Mouse (Mus musculus) neural tube, embryonic 12.5 days (tissue): ENCODE data around the gene Adcy1. TPM values are rescaled to one million over a fixed set of nuclear protein-coding genes. Genes with fewer than 3 reads are reported as not detected.

ENCODE experiments used
- ATAC-seq: fragments of 200-750 bp; cut with Nextera tagmentation; 2 replicates; pipeline ENCODE4 v1.8.0; 2017; ENCODE audit warnings: low read depth, mild to moderate bottlenecking, moderate TSS enrichment, moderate library complexity; ENCODE audit not compliant: low FRiP score
- H3K27ac ChIP-seq: fragments of 300-500 bp; sonication (generic); 2 replicates; pipeline ENCODE4 v1.5.1; 2016
- H3K27me3 ChIP-seq: fragments of 300-500 bp; sonication (generic); replicated peaks from 2 replicates; pipeline ENCODE4 v1.6.1; 2016; ENCODE audit warnings: mild to moderate bottlenecking
- H3K36me3 ChIP-seq: fragments of 300-500 bp; sonication (generic); 2 replicates; pipeline ENCODE4 v1.6.1; 2016; ENCODE audit warnings: mild to moderate bottlenecking
- H3K4me1 ChIP-seq: fragments of 300-500 bp; sonication (generic); 2 replicates; pipeline ENCODE4 v1.6.1; 2016
- H3K4me2 ChIP-seq: fragments of 300-500 bp; sonication (generic); replicated peaks from 2 replicates; pipeline ENCODE4 v1.6.1; 2016; ENCODE audit warnings: mild to moderate bottlenecking
- H3K4me3 ChIP-seq: fragments of 300-500 bp; sonication (generic); 2 replicates; pipeline ENCODE4 v1.5.1; 2016
- H3K9ac ChIP-seq: fragments of 300-500 bp; sonication (generic); 2 replicates; pipeline ENCODE4 v1.6.1; 2016; ENCODE audit warnings: mild to moderate bottlenecking
- H3K9me3 ChIP-seq: fragments of 300-500 bp; sonication (generic); 2 replicates; pipeline ENCODE4 v1.6.1; 2016; ENCODE audit warnings: mild to moderate bottlenecking
- WGBS: fragments of 180-500 bp; shearing (Covaris S2); methylation state at CpG from one replicate; pipeline ENCODE4 v1.1.7; 2016; 5-methylcytosine and 5-hydroxymethylcytosine counted together
- polyA plus RNA-seq: library from polyadenylated mRNA; unstranded; fragments of >200 nt; fragmentation: Nextera tagmentation; extraction: Ambion mirVana; gene quantifications from 2 replicates; pipeline ENCODE4 v1.2.1, GENCODE M21; 2016

Adcy1 gene
- polyA plus RNA-seq, 1 experiment from 2014 or later = 2.6 TPM

GRCm38 (mm10) chr11:7056121-7056520 lies 7.2 kb upstream of the Adcy1 start:
- Histone ChIP-seq H3K27me3 (peaks cover 32% of the 10 kb centered on the region), H3K36me3 (no peaks in the 10 kb centered on the region), H3K4me2 (no peak overlapping the region), H3K27ac (no peak overlapping the region), H3K9me3 (no peaks in the 10 kb centered on the region), H3K9ac (no peak overlapping the region), H3K4me1 (peaks cover 11% of the 10 kb centered on the region; the same call in 1 of the 2 replicates), H3K4me3 (no peak overlapping the region)
- no peak for ATAC-seq
- 27% methylated on average over 11 of the region's 11 CpGs for WGBS

- 86% methylated on average over 7 of the region's 7 CpGs for WGBS
Observed at GRCm38 (mm10) chr11:7057781-7058180, 5.5 kb upstream of the Adcy1 start.

GRCm38 (mm10) chr11:7061961-7062360 lies 1.3 kb upstream of the Adcy1 start:
- H3K4me2 ChIP-seq = no peak overlapping the region
- WGBS = 45% methylated on average over 6 of the region's 6 CpGs

More at GRCm38 (mm10) chr11:7057781-7058180, 5.5 kb upstream of the Adcy1 start:
- H3K9ac ChIP-seq = no peak overlapping the region
- H3K36me3 ChIP-seq = no peaks in the 10 kb centered on the region
- ATAC-seq = no peak
- H3K4me1 ChIP-seq = peaks cover 15% of the 10 kb centered on the region; the same call in 1 of the 2 replicates
- H3K4me3 ChIP-seq = no peak overlapping the region
- no peaks in the 10 kb centered on the region for H3K9me3 ChIP-seq
- H3K27ac ChIP-seq = no peak overlapping the region
- no peak overlapping the region for H3K4me2 ChIP-seq
- peaks cover 44% of the 10 kb centered on the region for H3K27me3 ChIP-seq

GRCm38 (mm10) chr11:7062566-7062965 lies 723 bp upstream of the Adcy1 start:
- Histone ChIP-seq H3K4me3 (peak overlapping the region; percentile 46), H3K9ac (peak overlapping the region; percentile 54), H3K27ac (no peak overlapping the region), H3K4me1 (peaks cover 25% of the 10 kb centered on the region), H3K9me3 (no peaks in the 10 kb centered on the region), H3K36me3 (no peaks in the 10 kb centered on the region), H3K27me3 (peaks cover 55% of the 10 kb centered on the region), H3K4me2 (peak overlapping the region; percentile 82)
- WGBS = 7% methylated on average over 10 of the region's 10 CpGs
- no peak for ATAC-seq

More at GRCm38 (mm10) chr11:7061961-7062360, 1.3 kb upstream of the Adcy1 start:
- Histone ChIP-seq H3K36me3 (no peaks in the 10 kb centered on the region), H3K27ac (no peak overlapping the region), H3K9ac (no peak overlapping the region), H3K27me3 (peaks cover 56% of the 10 kb centered on the region), H3K4me3 (no peak overlapping the region), H3K9me3 (no peaks in the 10 kb centered on the region), H3K4me1 (peaks cover 25% of the 10 kb centered on the region)
- no peak for ATAC-seq

DNA sequence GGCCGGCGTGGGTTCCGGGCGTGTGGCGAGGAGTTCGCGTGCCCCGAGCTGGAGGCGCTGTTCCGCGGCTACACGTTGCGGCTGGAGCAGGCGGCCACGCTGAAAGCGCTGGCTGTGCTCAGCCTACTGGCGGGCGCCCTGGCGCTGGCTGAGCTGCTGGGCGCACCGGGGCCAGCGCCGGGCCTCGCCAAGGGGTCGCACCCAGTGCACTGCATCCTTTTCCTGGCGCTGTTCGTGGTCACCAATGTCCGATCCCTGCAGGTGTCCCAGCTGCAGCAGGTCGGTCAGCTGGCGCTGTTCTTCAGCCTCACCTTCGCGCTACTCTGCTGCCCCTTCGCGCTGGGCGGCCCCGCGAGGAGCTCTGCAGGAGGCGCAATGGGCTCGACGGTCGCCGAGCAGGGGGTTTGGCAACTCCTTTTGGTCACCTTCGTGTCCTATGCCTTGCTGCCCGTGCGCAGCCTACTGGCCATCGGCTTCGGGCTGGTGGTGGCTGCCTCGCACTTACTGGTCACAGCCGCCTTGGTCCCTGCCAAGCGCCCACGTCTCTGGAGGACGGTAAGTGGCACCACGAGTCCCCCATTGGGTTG lies 485 bp downstream of the Adcy1 start:
- H3K4me3 ChIP-seq = peak overlapping the region; percentile 60
- H3K4me2 ChIP-seq = peak overlapping the region; percentile 95
- no peaks in the 10 kb centered on the region for H3K9me3 ChIP-seq
- H3K4me1 ChIP-seq = peaks cover 25% of the 10 kb centered on the region
- H3K27ac ChIP-seq = no peak overlapping the region
- peaks cover 59% of the 10 kb centered on the region for H3K27me3 ChIP-seq
- no peaks in the 10 kb centered on the region for H3K36me3 ChIP-seq
- under 1% methylated on average over 53 of the region's 53 CpGs for WGBS
- peak overlapping the region; percentile 62 for H3K9ac ChIP-seq
- ATAC-seq = peak; percentile 54

- Histone ChIP-seq H3K27me3 (peaks cover 59% of the 10 kb centered on the region), H3K9ac (0 out of 2 replicates have a peak overlapping the region, but pooled peaks have one; percentile 29), H3K4me2 (peak overlapping the region; percentile 95), H3K4me1 (peaks cover 25% of the 10 kb centered on the region), H3K27ac (no peak overlapping the region), H3K9me3 (no peaks in the 10 kb centered on the region), H3K36me3 (no peaks in the 10 kb centered on the region), H3K4me3 (peak overlapping the region; percentile 60)
- 2% methylated on average over 26 of the region's 26 CpGs for WGBS
- ATAC-seq = peak; percentile 14; the same call in 1 of the 2 replicates
Observed at GRCm38 (mm10) chr11:7064484-7065185, 1.3 kb downstream of the Adcy1 start.

DNA sequence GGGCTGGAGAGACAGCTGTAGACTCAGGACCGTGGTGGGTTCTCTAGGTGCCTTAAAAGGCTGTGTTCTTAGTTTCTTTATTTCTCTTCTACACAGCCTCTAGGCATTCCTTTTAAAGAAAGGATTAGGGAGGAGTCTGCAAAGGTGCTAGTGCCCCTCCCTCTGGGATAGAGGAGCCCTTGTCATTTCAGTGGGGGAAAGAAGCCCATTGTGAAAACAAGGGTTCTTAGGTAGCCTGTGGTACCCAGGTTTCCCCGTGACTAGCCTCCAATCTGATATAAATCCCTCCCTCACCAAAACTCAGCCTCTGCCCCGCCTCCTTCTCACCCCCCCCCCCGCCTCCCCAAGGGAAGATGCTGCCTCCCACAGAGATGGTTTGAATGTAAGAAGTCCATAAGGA lies 2.1 kb downstream of the Adcy1 start:
- H3K9me3 ChIP-seq = no peaks in the 10 kb centered on the region
- peak overlapping the region; percentile 95 for H3K4me2 ChIP-seq
- WGBS = 5% methylated on average over 4 of the region's 4 CpGs
- H3K36me3 ChIP-seq = no peaks in the 10 kb centered on the region
- peaks cover 25% of the 10 kb centered on the region for H3K4me1 ChIP-seq
- 0 out of 2 replicates have a peak overlapping the region, but pooled peaks have one; percentile 21 for H3K9ac ChIP-seq
- H3K27ac ChIP-seq = no peak overlapping the region
- peaks cover 55% of the 10 kb centered on the region for H3K27me3 ChIP-seq
- H3K4me3 ChIP-seq = no peak overlapping the region
- no peak for ATAC-seq

DNA sequence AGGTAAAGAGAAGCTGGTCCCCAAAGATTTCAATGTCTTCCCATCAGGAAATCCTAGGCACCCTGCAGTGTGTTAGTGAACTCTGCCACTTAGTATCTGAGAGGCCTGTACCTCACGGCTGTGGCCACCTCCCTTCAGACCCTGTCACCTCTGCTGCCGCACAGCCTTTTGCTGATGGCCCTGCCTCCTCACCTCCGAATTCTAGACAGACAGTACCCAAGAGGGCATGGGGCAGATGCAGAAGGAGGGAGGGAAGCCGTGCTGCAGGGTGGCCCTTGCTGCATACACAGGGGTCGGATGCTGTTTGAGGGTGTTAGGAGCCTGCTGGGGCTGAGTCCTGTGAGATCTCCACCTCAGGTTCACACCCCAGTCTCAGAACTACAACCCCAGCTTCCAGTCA lies 2.6 kb downstream of the Adcy1 start:
- Histone ChIP-seq H3K4me2 (peak overlapping the region; percentile 95), H3K9ac (no peak overlapping the region), H3K4me3 (no peak overlapping the region), H3K27ac (no peak overlapping the region), H3K4me1 (peaks cover 25% of the 10 kb centered on the region), H3K27me3 (peaks cover 50% of the 10 kb centered on the region), H3K9me3 (no peaks in the 10 kb centered on the region), H3K36me3 (no peaks in the 10 kb centered on the region)
- WGBS = 40% methylated on average over 5 of the region's 5 CpGs
- ATAC-seq = no peak

- 84% methylated on average over 4 of the region's 4 CpGs for WGBS
- Histone ChIP-seq H3K27ac (no peak overlapping the region), H3K27me3 (peaks cover 40% of the 10 kb centered on the region), H3K9me3 (no peaks in the 10 kb centered on the region), H3K4me2 (no peak overlapping the region), H3K4me3 (no peak overlapping the region), H3K36me3 (no peaks in the 10 kb centered on the region), H3K9ac (no peak overlapping the region), H3K4me1 (peaks cover 25% of the 10 kb centered on the region)
- ATAC-seq = no peak
Observed at GRCm38 (mm10) chr11:7067263-7067662, 4.0 kb downstream of the Adcy1 start.

- no peak overlapping the region for H3K27ac ChIP-seq
- no peak for ATAC-seq
- H3K4me2 ChIP-seq = no peak overlapping the region
- no peaks in the 10 kb centered on the region for H3K9me3 ChIP-seq
- H3K4me3 ChIP-seq = no peak overlapping the region
- H3K27me3 ChIP-seq = peaks cover 33% of the 10 kb centered on the region
- peaks cover 18% of the 10 kb centered on the region for H3K4me1 ChIP-seq
- H3K36me3 ChIP-seq = no peaks in the 10 kb centered on the region
- WGBS = 87% methylated on average over 12 of the region's 12 CpGs
- H3K9ac ChIP-seq = no peak overlapping the region
Observed at GRCm38 (mm10) chr11:7068479-7069235, 5.4 kb downstream of the Adcy1 start.

DNA sequence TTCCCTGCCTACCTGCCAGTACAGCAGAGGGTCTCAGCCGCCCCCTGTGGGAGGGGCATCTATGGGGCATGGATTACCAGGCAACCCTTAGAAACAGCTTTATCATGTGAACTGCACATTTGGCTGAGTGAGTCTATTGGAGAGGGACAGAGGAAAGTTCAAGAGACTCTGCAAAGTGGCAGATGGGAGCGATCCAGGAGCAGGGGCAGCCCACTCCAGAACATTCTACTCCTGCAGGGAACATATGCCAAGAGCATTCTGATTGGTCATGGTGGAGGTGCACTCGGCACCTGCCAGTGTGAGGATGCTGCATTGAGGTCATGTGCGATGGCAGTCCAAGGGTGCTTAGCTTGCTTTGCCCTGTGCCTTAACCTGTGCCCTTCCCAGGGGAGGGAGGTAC lies 6.5 kb downstream of the Adcy1 start:
- H3K27ac ChIP-seq = no peak overlapping the region
- no peak overlapping the region for H3K4me3 ChIP-seq
- ATAC-seq = no peak

DNA sequence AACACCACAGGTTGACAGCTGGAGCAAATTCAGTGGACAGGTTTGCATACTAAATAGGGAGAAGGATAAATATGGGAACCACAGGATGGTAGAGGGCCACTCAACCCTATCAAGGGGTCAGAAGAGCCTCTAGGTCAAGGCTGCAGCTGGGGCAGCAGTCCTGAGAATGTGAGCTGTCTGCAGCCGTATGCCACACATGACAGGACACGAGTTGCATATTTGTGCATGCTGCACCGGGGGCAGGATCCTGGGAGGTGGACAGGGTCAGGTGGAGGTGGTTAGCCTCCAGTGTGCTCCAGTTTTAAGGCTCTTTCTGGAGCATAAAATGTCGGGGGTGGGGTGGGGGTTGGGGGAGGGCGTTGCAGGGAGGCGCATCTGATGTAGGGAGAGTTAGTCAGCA lies 8.3 kb downstream of the Adcy1 start:
- Histone ChIP-seq H3K9ac (no peak overlapping the region), H3K4me3 (no peak overlapping the region), H3K9me3 (no peaks in the 10 kb centered on the region), H3K36me3 (no peaks in the 10 kb centered on the region), H3K27me3 (0 out of 2 replicates have a peak, but pooled peaks cover 5% of the 10 kb centered on the region), H3K27ac (no peak overlapping the region), H3K4me2 (no peak overlapping the region), H3K4me1 (no peaks in the 10 kb centered on the region)
- 81% methylated on average over 6 of the region's 6 CpGs for WGBS
- no peak for ATAC-seq

More for the DNA sequence above, 6.5 kb downstream of the Adcy1 start:
- peaks cover 8% of the 10 kb centered on the region for H3K4me1 ChIP-seq
- no peak overlapping the region for H3K4me2 ChIP-seq
- no peak overlapping the region for H3K9ac ChIP-seq
- 91% methylated on average over 4 of the region's 4 CpGs for WGBS
- no peaks in the 10 kb centered on the region for H3K9me3 ChIP-seq
- peaks cover 22% of the 10 kb centered on the region for H3K27me3 ChIP-seq
- H3K36me3 ChIP-seq = no peaks in the 10 kb centered on the region
